Mouse (Mus musculus) kidney, adult 2 months (tissue): ENCODE measurements around the gene Wdtc1.

Experiments used
- CTCF ChIP-seq: fragments of 200-500 bp; conservative IDR thresholded peaks from 2 replicates; pipeline ENCODE4 v1.5.1; 2011; ENCODE audit warnings: low read depth, mild to moderate bottlenecking, control low read depth, low read length, moderate library complexity, mixed read lengths; ENCODE audit not compliant: insufficient read depth, insufficient read length
- POLR2A ChIP-seq: fragments of 200-500 bp; IDR thresholded peaks from one replicate; pipeline ENCODE4 v1.6.1; 2011; ENCODE audit warnings: low read depth, low read length, control low read depth

DNA sequence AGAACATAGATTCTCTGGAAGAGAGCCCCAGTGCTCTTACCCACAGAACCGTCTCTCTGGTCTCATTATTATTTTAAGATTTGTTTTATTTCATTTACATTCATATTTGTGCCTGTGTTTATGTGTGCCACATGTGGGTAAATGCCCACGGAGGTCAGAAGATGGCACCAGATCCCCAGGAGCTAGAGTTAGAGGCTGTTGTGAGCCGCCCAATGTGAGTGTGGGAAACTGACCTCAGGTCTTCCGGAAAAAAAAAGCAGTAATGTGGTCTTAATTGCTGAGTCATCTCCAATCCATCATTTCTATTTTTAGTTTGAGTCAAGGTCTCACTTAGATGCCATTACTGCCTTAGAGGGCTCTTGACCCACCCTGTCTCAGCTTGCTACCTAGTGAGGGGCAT is 5.7 kb downstream of the Wdtc1 start:
- TF ChIP-seq POLR2A (no peak), CTCF (no peak; the same call in 1 of the 2 replicates)
